ENCODE assay signal across 11 mouse cellular contexts in genomic region chr12:54334491-54335132, GRCm38 (mm10).
DNase-seq lines count a peak whose midpoint lies in the region; ATAC-seq and TF ChIP-seq lines count a peak whose summit lies in the region.
"Had no signal": no experiment of that assay in that cellular context is flagged by ENCODE, and none has a peak within 500 bp of the region (broad histone marks: within the 10 kb centered on the region; RNA-seq: fewer than 3 reads in every experiment).

No protein-coding gene starts in this region.

- H3K9me3 ChIP-seq in hindbrain, embryonic 12.5 days (replicated peaks) = no peaks in the 10 kb centered on the region
- H3K9me3 ChIP-seq in midbrain, embryonic 16.5 days (replicated peaks; ENCODE audit: control insufficient read depth, low read length, poor library complexity, severe bottlenecking) = no peaks in the 10 kb centered on the region; the same call in 1 of the 2 replicates
- no peaks in the 10 kb centered on the region for H3K9me3 ChIP-seq in limb, embryonic 10.5 days (replicated peaks)
- H3K9me3 ChIP-seq: embryonic facial prominence, embryonic 13.5 days; heart, embryonic 15.5 days; limb, embryonic 12.5 days had no signal

- 61% methylated on average over 9 of the region's 9 CpGs for whole genome bisulfite sequencing in hindbrain, embryonic 12.5 days
- WGBS in midbrain, embryonic 16.5 days = 38% methylated on average over 9 of the region's 9 CpGs
- WGBS in limb, embryonic 10.5 days = 77% methylated on average over 9 of the region's 9 CpGs

- peaks cover 7% of the 10 kb centered on the region for H3K4me1 ChIP-seq in hindbrain, embryonic 12.5 days
- peaks cover 9% of the 10 kb centered on the region for H3K4me1 ChIP-seq in midbrain, embryonic 16.5 days (ENCODE audit: control insufficient read depth, insufficient read depth, low read length)
- peaks cover 11% of the 10 kb centered on the region for H3K4me1 ChIP-seq in limb, embryonic 10.5 days
- H3K4me1 ChIP-seq: embryonic facial prominence, embryonic 13.5 days had no signal

- H3K36me3 ChIP-seq in hindbrain, embryonic 12.5 days = no peaks in the 10 kb centered on the region
- H3K36me3 ChIP-seq in midbrain, embryonic 16.5 days (ENCODE audit: control insufficient read depth, insufficient read depth, low read length) = no peaks in the 10 kb centered on the region
- no peaks in the 10 kb centered on the region for H3K36me3 ChIP-seq in limb, embryonic 10.5 days
- H3K36me3 ChIP-seq: embryonic facial prominence, embryonic 13.5 days; heart, embryonic 15.5 days; limb, embryonic 12.5 days had no signal

- peak; percentile 20 for DNase-seq in layer of hippocampus, adult 9-11 months
- DNase-seq in layer of hippocampus, adult 11-12 months (ENCODE audit: low spot score) = no peak
- peak; percentile 74 for DNase-seq in brain, embryonic 14.5 days (ENCODE audit: low read depth)
- no peak for DNase-seq in adrenal gland, postnatal 25 days
- DNase-seq in limb, embryonic 10.5 days (ENCODE audit: low spot score) = no peak
- no peak for DNase-seq in urinary bladder, postnatal 25 days (ENCODE audit: low spot score)

- no peak for TF ChIP-seq POLR2A in brain, embryonic 14.5 days (IDR thresholded peaks at IDR 0.05; ENCODE audit: borderline replicate concordance, extremely low read depth, insufficient read depth, insufficient read length, poor library complexity, severe bottlenecking)

- ATAC-seq in hindbrain, embryonic 12.5 days (ENCODE audit: low FRiP score) = 0 out of 2 replicates have a peak, but pooled peaks have one; percentile 46
- ATAC-seq in midbrain, embryonic 16.5 days = peak; percentile 54; the same call in 1 of the 2 replicates

- no peak overlapping the region for H3K9ac ChIP-seq in hindbrain, embryonic 12.5 days
- no peak overlapping the region for H3K9ac ChIP-seq in midbrain, embryonic 16.5 days (ENCODE audit: low read depth, low read length)
- H3K9ac ChIP-seq: embryonic facial prominence, embryonic 13.5 days; heart, embryonic 15.5 days; limb, embryonic 12.5 days had no signal

- no peak overlapping the region for H3K4me3 ChIP-seq in hindbrain, embryonic 12.5 days
- no peak overlapping the region for H3K4me3 ChIP-seq in midbrain, embryonic 16.5 days (ENCODE audit: low read depth, low read length)
- H3K4me3 ChIP-seq in limb, embryonic 10.5 days = no peak overlapping the region
- H3K4me3 ChIP-seq: embryonic facial prominence, embryonic 13.5 days; heart, embryonic 15.5 days; limb, embryonic 12.5 days had no signal

- H3K27me3 ChIP-seq in hindbrain, embryonic 12.5 days = no peaks in the 10 kb centered on the region
- no peaks in the 10 kb centered on the region for H3K27me3 ChIP-seq in midbrain, embryonic 16.5 days (ENCODE audit: control insufficient read depth, insufficient read depth, low read depth, low read length)
- no peaks in the 10 kb centered on the region for H3K27me3 ChIP-seq in limb, embryonic 10.5 days (ENCODE audit: low read depth, poor library complexity, severe bottlenecking)
- H3K27me3 ChIP-seq: embryonic facial prominence, embryonic 13.5 days; heart, embryonic 15.5 days had no signal

- H3K27ac ChIP-seq in hindbrain, embryonic 12.5 days = peak overlapping the region; percentile 62
- H3K27ac ChIP-seq in midbrain, embryonic 16.5 days (ENCODE audit: low read length) = no peak overlapping the region; the same call in 1 of the 2 replicates
- no peak overlapping the region for H3K27ac ChIP-seq in limb, embryonic 10.5 days
- H3K27ac ChIP-seq: embryonic facial prominence, embryonic 13.5 days; heart, embryonic 15.5 days; limb, embryonic 12.5 days had no signal

- no peak for TF ChIP-seq CTCF in brain, embryonic 14.5 days (IDR thresholded peaks at IDR 0.05; ENCODE audit: borderline replicate concordance, extremely low read depth, insufficient read depth, insufficient read length)

- no peak overlapping the region for H3K4me2 ChIP-seq in hindbrain, embryonic 12.5 days (replicated peaks)
- no peak overlapping the region for H3K4me2 ChIP-seq in midbrain, embryonic 16.5 days (ENCODE audit: low read length)
- H3K4me2 ChIP-seq: embryonic facial prominence, embryonic 13.5 days; heart, embryonic 15.5 days; limb, embryonic 12.5 days had no signal

Comparison
In these comparisons a context has a peak if more than half of its experiments do, and no peak if none do; other contexts are left out.
1. DNase-seq: peak in layer of hippocampus, adult 9-11 months (single experiment) and brain, embryonic 14.5 days (single experiment); none in layer of hippocampus, adult 11-12 months (single experiment), adrenal gland, postnatal 25 days (single experiment), limb, embryonic 10.5 days (single experiment) and urinary bladder, postnatal 25 days (single experiment).